Mouse (Mus musculus) kidney, postnatal 4 days (tissue): Measurements from ENCODE around the gene Sipa1.
A peak's percentile ranks its signal among the peaks of the same experiment; 100 is the strongest.
"Not testable (repeated sequence)": the region's sequence is repeated elsewhere in the genome, so short reads cannot be mapped to it uniquely, and the experiment has no call there.

Experiments
- DNase-seq, 2 experiments: peaks; one replicate each; pipeline ENCODE4 v3.0.0; 2021; ENCODE audit warnings: mixed read lengths in 2 of 2

The Sipa1 gene

GRCm38 (mm10) chr19:5662981-5663913, at the start of gene Sipa1:
Gene Sipa1 (minus strand): TSS chr19:5663707.
- DNase-seq: peak; percentile 94 to 96

- DNase-seq: no peak
Observed at GRCm38 (mm10) chr19:5713255-5713654, 49.7 kb upstream of the Sipa1 start.

DNA sequence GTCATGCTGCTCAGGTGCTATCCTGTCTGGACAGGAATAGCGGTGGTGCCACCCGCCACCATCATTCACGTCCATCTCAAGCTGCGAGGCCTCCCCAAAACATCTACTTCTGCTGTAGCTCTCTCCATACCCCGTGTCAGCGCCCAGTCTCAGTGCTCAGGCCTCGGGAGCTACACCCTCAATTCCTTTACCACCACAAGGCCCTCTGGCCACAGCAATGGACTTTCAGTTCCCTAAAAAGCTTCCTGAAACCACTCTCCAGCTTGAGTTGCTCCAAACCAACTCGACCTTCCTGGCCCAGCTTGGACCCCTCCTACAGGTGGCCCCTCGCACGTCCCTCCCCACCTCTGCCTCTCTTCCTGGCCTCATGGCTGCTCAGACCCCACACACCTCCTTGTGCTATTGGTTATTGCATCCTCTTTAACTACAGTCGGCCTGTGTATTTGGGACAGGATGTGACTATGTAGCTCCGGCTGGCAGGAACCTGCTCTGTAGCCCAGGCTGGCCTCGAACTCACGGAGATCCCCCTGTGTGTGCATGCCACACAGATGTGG, 48.5 kb upstream of the Sipa1 start:
- no peak for DNase-seq

- DNase-seq: peak; percentile 83 to 88
Observed at GRCm38 (mm10) chr19:5711218-5711617, 47.7 kb upstream of the Sipa1 start.

GRCm38 (mm10) chr19:5710581-5710980, 47.1 kb upstream of the Sipa1 start:
- DNase-seq: no peak

DNA sequence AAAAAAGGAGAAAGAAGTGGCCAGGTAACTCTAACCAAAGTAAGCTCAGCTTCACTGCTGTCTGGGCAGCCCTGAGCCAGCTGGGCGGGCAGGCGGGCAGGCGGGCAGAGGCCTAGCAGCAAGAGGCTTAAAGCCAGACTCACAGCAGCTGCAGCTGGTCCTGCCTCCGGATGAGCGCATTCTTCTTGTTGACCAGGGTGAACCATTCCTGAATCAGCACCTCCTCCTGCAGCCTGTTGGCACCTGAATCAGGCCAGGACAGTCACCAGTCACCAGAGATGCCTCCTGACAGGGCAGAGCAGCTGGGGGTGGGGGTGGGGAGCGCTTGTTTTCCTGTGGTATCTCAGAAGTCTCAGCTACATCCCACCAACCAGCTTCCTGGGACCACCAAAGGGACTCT, 46.6 kb upstream of the Sipa1 start:
- DNase-seq: no peak

GRCm38 (mm10) chr19:5704801-5705571, 41.5 kb upstream of the Sipa1 start:
- DNase-seq: peak; percentile 69 to 78

- no peak for DNase-seq
Observed at GRCm38 (mm10) chr19:5704163-5704800, 40.8 kb upstream of the Sipa1 start, which contains the start of gene Kcnk7. Gene Kcnk7 (plus strand): TSS chr19:5704367.

DNA sequence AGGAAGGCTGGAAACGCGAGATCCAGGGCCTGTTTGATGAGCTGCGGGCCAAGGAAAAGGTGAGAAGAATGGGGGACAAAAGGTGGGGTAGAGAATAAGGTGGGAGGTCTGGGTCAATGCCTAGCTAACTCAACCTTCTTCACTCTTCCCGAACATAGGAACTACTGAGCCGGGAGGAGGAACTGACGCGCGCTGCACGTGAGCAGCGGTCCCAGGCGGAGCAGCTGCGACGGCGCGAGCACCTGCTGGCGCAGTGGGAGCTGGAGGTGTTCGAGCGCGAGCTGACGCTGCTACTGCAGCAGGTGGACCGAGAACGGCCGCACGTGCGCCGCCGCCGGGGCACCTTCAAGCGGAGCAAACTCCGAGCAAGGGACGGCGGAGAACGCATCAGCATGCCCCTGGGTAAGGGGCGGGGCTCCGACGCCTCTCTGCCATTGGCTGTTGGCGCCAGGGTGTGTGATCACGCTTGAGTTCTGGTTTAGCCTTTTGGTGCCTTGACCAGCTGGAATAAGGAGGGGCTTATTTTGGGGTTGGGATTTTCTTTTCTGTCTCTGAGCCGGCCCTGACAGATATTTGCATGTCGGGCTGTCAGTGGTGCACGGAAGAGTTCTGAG, 32.4 kb upstream of the Sipa1 start:
- DNase-seq: peak; percentile 55 to 73

DNA sequence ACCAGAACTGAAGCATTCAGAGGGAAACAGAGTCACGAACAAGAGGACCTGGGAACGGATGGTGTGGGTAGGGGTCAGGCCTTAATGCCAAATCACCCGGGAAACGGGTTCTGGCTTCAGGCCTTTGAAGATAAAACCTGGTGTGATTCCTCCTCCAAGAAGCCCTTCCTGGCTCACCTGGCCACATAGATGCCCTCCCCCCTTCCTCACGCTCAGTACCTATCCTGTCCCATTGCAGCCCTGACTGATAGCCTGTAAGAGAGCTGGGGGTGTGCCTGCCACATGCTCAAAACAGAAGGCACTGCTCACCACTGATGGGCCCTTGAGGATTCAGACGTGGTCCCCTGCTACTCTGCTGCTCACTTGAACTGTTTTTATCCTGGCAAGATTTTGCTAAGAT, 30.3 kb upstream of the Sipa1 start:
- no peak for DNase-seq

GRCm38 (mm10) chr19:5692913-5693396, 29.4 kb upstream of the Sipa1 start:
- DNase-seq: peak; percentile 25 to 42

DNA sequence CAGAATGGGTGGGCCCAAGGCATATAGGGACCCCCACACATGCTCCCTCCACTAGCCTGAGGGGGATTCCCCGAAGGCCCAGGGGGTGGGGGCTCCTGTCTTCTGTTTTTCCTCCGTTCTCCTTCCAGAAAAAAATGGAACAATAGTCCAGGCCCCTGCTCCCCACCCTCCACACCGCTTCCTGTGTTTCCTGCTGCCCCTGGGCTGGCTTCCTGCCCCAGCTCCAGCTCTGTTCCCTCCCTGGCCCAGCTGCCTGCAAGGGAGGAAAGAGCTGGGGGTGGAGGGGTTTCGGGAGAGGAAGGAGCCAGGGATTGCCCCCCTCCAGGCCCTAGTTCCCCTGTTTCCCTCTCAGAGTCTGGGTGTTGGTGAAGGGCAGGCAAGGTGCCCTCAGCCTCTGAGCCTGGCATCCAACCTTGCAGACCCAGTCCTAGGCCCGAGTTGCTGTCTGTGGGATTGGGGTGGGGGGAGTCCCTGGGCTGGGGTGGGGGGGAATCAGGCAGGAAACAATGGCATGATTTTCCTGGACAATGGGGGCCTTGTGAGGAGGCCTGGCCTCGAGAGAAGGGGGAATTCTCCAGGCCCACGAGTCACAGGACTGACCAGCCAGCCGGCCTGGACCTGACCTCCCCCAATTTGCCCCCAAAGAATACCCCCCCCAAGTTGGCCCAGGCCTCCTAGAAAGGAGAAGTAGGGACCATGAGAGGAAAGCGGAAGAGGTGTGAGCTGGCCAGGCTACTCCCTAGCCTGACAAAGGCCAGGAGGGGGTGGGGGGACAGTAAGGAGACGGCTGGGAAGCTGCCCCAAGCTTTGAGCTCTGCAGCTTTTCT, 28.8 kb upstream of the Sipa1 start:
- peak; percentile 69 to 81 for DNase-seq

DNA sequence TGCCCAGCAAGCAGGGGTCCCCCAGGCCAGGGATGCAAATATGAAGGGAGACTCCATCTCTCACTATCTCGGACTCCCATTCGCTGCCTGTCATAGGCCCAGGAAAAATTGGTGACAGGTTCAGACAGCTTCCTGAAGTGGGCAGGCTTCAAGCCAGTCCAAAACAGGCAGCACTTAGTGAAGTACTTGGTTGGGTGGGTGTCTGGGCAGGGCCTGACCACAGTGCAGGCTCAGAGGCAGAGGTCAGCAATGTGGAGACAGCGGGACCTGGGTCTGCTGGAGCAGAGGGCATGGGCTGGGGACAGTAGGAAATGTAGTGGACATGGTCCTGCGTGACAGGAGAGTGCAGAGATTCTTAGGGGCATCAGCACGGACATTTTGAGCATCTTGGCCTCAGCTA, 28.1 kb upstream of the Sipa1 start:
- no peak for DNase-seq

GRCm38 (mm10) chr19:5690343-5690735, 26.8 kb upstream of the Sipa1 start:
- DNase-seq: no peak

- peak; percentile 88 to 93 for DNase-seq
Observed at GRCm38 (mm10) chr19:5689565-5690342, 26.2 kb upstream of the Sipa1 start.

DNA sequence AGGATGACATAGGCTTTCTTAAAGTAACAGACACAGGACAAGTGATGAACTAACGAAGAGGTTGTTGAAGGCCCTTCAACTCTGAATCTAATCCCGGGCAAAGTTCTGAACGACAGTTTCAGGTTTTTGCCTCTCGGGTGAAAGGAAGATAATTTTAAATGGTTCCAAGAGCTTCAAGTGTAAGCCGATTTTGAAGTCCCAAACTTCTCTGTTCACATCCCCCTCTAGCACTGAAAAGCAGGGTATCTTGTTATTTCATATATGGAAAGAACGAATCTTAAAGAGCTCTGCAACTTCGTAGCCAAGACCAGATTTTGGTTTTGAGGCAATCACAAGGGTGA, 25.6 kb upstream of the Sipa1 start:
- DNase-seq: no peak

DNA sequence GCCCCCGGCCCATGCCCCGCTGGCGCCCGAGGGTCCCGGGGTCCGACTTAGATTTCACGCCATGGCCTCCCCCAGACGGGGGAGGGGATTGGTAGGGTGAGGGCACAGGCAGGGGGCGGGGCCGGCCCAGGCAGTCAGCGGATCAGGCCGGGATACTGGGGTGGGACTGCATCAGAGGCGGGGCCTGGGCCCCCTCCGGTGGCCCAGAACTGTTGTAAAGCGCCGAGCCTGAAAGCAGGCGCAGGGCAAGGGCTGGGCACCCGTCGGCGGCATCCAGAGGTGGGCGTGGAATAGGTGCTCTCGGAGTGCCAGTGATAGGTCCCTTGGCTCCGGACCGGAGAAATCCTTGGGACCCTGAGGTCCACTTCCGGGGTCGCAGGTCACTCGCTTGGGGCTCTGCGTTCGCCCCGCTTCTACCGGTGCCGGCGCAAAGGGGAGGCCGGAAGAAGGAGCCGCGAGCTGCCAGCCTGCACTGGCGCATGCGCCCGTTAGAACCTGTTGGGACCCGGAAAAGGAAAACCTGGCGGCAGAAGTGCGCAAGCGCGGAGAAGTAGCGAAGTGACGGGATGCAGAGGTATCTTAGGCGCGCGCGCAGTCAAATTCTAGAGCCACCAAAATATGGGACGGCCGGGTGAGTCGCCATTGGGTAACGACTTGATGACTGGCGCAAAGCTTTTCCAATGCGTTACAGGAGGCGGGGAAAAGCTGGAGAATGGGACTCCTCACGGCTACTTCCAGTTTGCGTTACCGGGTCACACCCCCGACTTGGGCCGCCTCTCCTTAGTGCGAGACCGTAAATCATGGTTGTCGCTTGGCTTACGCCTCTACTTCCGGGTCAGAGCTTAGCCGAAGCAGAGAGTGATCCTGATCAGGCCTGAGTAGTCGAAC, 24.9 kb upstream of the Sipa1 start, which contains the start of the genes Map3k11 and Pcnx3:
TSS of gene Map3k11 (plus strand) at position 543 of the 888 bp plus-strand sequence.
TSS of gene Pcnx3 (minus strand) at position 709 of the 888 bp plus-strand sequence.
- DNase-seq: peak; percentile 97 to 99

- DNase-seq: no peak
Observed at GRCm38 (mm10) chr19:5687738-5688137, 24.2 kb upstream of the Sipa1 start.

DNA sequence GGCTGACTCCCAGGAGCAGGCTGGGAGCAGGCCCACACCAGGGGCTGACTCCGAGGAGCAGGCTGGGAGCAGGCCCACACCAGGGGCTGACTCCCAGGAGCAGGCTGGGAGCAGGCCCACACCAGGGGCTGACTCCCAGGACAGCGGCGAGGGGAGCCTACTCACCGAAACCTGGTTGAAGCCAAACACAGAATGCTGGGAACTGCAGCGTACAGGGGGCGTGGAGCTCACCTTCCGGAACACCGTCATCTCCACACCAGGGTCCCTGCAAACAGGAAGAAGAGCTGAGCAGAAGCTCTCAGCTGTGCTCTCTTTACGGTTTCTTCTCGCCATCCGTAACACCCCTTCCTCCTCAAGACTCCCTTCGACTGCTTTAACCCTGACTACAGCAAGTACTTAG, 23.4 kb upstream of the Sipa1 start:
- not testable (repeated sequence) for DNase-seq
